Mouse (Mus musculus) lung, postnatal 0 days (tissue): Measurements from ENCODE around the gene Lipc. TPM values are rescaled to one million over a fixed set of nuclear protein-coding genes. Genes with fewer than 3 reads are reported as not detected.

ENCODE experiments used
- ATAC-seq: fragments of 200-750 bp; cut with Nextera tagmentation; 2 replicates; pipeline ENCODE4 v1.8.0; 2017; ENCODE audit warnings: moderate library complexity
- DNase-seq: peaks from one replicate; pipeline ENCODE4 v3.0.0-alpha.2; 2016; ENCODE audit warnings: low spot score
- H3K27ac ChIP-seq: fragments of 300-500 bp; sonication (generic); 2 replicates; pipeline ENCODE4 v1.5.1; 2014; ENCODE audit warnings: antibody characterized with exemption, mild to moderate bottlenecking, low read length, mixed read lengths
- H3K27me3 ChIP-seq: fragments of 300-500 bp; sonication (generic); replicated peaks from 2 replicates; pipeline ENCODE4 v1.6.1; 2014; ENCODE audit warnings: low read length, mixed read lengths; ENCODE audit not compliant: insufficient read depth
- H3K36me3 ChIP-seq: fragments of 300-500 bp; sonication (generic); 2 replicates; pipeline ENCODE4 v1.6.1; 2014; ENCODE audit warnings: low read length, mixed read lengths; ENCODE audit not compliant: insufficient read depth
- H3K4me1 ChIP-seq: fragments of 300-500 bp; sonication (generic); 2 replicates; pipeline ENCODE4 v1.6.1; 2014; ENCODE audit warnings: antibody characterized with exemption, low read depth, low read length, mixed read lengths; ENCODE audit not compliant: insufficient read depth
- H3K4me2 ChIP-seq: fragments of 300-500 bp; sonication (generic); replicated peaks from 2 replicates; pipeline ENCODE4 v1.6.1; 2014; ENCODE audit warnings: low read depth, mild to moderate bottlenecking, low read length, moderate library complexity, mixed read lengths
- H3K4me3 ChIP-seq: fragments of 300-500 bp; sonication (generic); 2 replicates; pipeline ENCODE4 v1.5.1; 2014; ENCODE audit warnings: low read depth, low read length
- H3K9ac ChIP-seq: fragments of 300-500 bp; sonication (generic); replicated peaks from 2 replicates; pipeline ENCODE4 v1.6.1; 2014; ENCODE audit warnings: low read depth, mild to moderate bottlenecking
- H3K9me3 ChIP-seq: fragments of 300-500 bp; sonication (generic); 2 replicates; pipeline ENCODE4 v1.6.1; 2016; ENCODE audit warnings: low read length, mixed read lengths
- CTCF ChIP-seq: IDR thresholded peaks from 2 replicates; pipeline ENCODE4 v1.5.1; 2016; ENCODE audit warnings: antibody characterized with exemption, mild to moderate bottlenecking
- EP300 ChIP-seq: IDR thresholded peaks from 2 replicates; pipeline ENCODE4 v1.6.1; 2016; ENCODE audit warnings: antibody characterized with exemption, mild to moderate bottlenecking, control low read depth
- WGBS: fragments of 180-500 bp; shearing (Covaris S2); extraction: QIAGEN DNeasy Blood & Tissue Kit; methylation state at CpG from one replicate; pipeline ENCODE4 v1.1.7; 2014; 5-methylcytosine and 5-hydroxymethylcytosine counted together
- polyA plus RNA-seq: library from polyadenylated mRNA; unstranded; fragments of >200 nt; fragmentation: Nextera tagmentation; extraction: Ambion mirVana; gene quantifications from 2 replicates; pipeline ENCODE4 v1.2.1, GENCODE M21; 2015

Lipc gene
- polyA plus RNA-seq, 1 experiment from 2014 or later = 0.21 TPM

- TF ChIP-seq EP300 (no peak), CTCF (no peak)
- no peak for ATAC-seq
- Histone ChIP-seq H3K36me3 (no peaks in the 10 kb centered on the region), H3K9ac (no peak overlapping the region), H3K27me3 (no peaks in the 10 kb centered on the region), H3K4me1 (no peaks in the 10 kb centered on the region), H3K9me3 (no peaks in the 10 kb centered on the region), H3K27ac (no peak overlapping the region), H3K4me3 (no peak overlapping the region), H3K4me2 (no peak overlapping the region)
- DNase-seq = no peak
- 52% methylated on average over 4 of the region's 4 CpGs for WGBS
Measured at GRCm38 (mm10) chr9:70911163-70911562, 40.9 kb downstream of the Lipc start.

- no peaks in the 10 kb centered on the region for H3K27me3 ChIP-seq
- no peak for TF ChIP-seq EP300
- TF ChIP-seq CTCF = no peak
- H3K4me1 ChIP-seq = no peaks in the 10 kb centered on the region
- no peaks in the 10 kb centered on the region for H3K36me3 ChIP-seq
- no peak overlapping the region for H3K9ac ChIP-seq
- H3K9me3 ChIP-seq = no peaks in the 10 kb centered on the region
- no peak overlapping the region for H3K27ac ChIP-seq
- no peak for DNase-seq
- ATAC-seq = no peak
- H3K4me3 ChIP-seq = no peak overlapping the region
- H3K4me2 ChIP-seq = no peak overlapping the region
- WGBS = 66% methylated on average over 6 of the region's 6 CpGs
Measured at GRCm38 (mm10) chr9:70910351-70910750, 41.7 kb downstream of the Lipc start.

GRCm38 (mm10) chr9:70902821-70903730 lies 49.0 kb downstream of the Lipc start:
- 78% methylated on average over 11 of the region's 11 CpGs for WGBS
- no peak for TF ChIP-seq EP300
- no peak for TF ChIP-seq CTCF
- Histone ChIP-seq H3K9me3 (no peaks in the 10 kb centered on the region), H3K27ac (no peak overlapping the region), H3K27me3 (no peaks in the 10 kb centered on the region), H3K9ac (no peak overlapping the region), H3K4me2 (no peak overlapping the region), H3K36me3 (no peaks in the 10 kb centered on the region), H3K4me1 (no peaks in the 10 kb centered on the region), H3K4me3 (no peak overlapping the region)
- DNase-seq (peak; percentile 41), ATAC-seq (no peak)

- Histone ChIP-seq H3K4me1 (no peaks in the 10 kb centered on the region), H3K4me3 (no peak overlapping the region), H3K4me2 (no peak overlapping the region), H3K9ac (no peak overlapping the region), H3K27me3 (no peaks in the 10 kb centered on the region), H3K36me3 (no peaks in the 10 kb centered on the region), H3K27ac (no peak overlapping the region), H3K9me3 (no peaks in the 10 kb centered on the region)
- ATAC-seq = no peak
- DNase-seq = no peak
- 88% methylated on average over 1 of the region's 1 CpGs for WGBS
- TF ChIP-seq CTCF = no peak
- no peak for TF ChIP-seq EP300
Measured at GRCm38 (mm10) chr9:70894201-70894600, 57.8 kb downstream of the Lipc start.

GRCm38 (mm10) chr9:70893526-70893925 lies 58.5 kb downstream of the Lipc start:
- Histone ChIP-seq H3K36me3 (no peaks in the 10 kb centered on the region), H3K27ac (no peak overlapping the region), H3K9me3 (no peaks in the 10 kb centered on the region), H3K4me1 (no peaks in the 10 kb centered on the region), H3K27me3 (no peaks in the 10 kb centered on the region), H3K4me2 (no peak overlapping the region), H3K4me3 (no peak overlapping the region), H3K9ac (no peak overlapping the region)
- DNase-seq = no peak
- no peak for ATAC-seq
- no peak for TF ChIP-seq EP300
- 21% methylated on average over 3 of the region's 3 CpGs for WGBS

- no peak for DNase-seq
- Histone ChIP-seq H3K4me2 (no peak overlapping the region), H3K9me3 (no peaks in the 10 kb centered on the region), H3K27me3 (no peaks in the 10 kb centered on the region), H3K4me3 (no peak overlapping the region), H3K9ac (no peak overlapping the region), H3K27ac (no peak overlapping the region), H3K4me1 (no peaks in the 10 kb centered on the region), H3K36me3 (no peaks in the 10 kb centered on the region)
- WGBS = 75% methylated on average over 5 of the region's 5 CpGs
- TF ChIP-seq CTCF (no peak), EP300 (no peak)
- no peak for ATAC-seq
Measured at GRCm38 (mm10) chr9:70892627-70893026, 59.4 kb downstream of the Lipc start.
